Mouse (Mus musculus) C2C12 (cell line): Measurements from ENCODE around the gene Actl6a.

ENCODE experiments used
- CEBPB ChIP-seq: IDR thresholded peaks from one replicate; pipeline ENCODE4 v1.6.1; 2011; ENCODE audit warnings: low read depth, mild to moderate bottlenecking, control low read depth, moderate library complexity
- CTCF ChIP-seq: IDR thresholded peaks from one replicate; pipeline ENCODE4 v1.5.1; 2011; ENCODE audit not compliant: control insufficient read depth, insufficient read depth, insufficient read length
- MYOD1 ChIP-seq: IDR thresholded peaks from one replicate; pipeline ENCODE4 v1.6.1; 2011; ENCODE audit warnings: low read depth; ENCODE audit not compliant: control insufficient read depth, insufficient read length

DNA sequence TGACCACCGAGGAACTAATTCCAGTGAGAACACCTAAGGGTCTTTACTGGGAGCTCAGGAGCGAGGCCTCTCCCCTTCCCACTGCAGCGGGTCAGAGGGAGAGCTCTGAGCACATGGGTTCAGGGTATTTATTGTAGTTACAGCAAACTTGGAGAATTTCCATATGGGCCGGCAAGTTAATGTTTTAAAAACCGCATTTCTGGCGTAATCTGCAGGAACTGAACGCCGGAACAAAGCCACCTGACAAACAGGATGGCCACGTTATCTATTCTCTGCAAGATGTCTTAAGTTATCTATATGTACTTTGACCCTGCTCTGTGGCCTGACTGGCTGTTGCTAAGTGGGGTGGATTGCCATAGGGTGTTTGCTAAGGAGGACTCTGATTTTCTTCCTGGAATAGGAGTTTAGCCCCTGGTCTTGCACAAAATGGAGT is 16.5 kb upstream of the Actl6a start:
- TF ChIP-seq CTCF: no peak
- no peak for TF ChIP-seq CEBPB
- TF ChIP-seq MYOD1: no peak
